Mouse (Mus musculus): ENCODE measurements around the gene 2410137M14Rik. TPM values are rescaled to one million over a fixed set of nuclear protein-coding genes. Genes with fewer than 3 reads are reported as not detected.
A peak's percentile ranks its signal among the peaks of the same experiment; 100 is the strongest.

Gene 2410137M14Rik
- polyA plus RNA-seq, 1 experiment from 2014 or later = 0.47 TPM

DNA sequence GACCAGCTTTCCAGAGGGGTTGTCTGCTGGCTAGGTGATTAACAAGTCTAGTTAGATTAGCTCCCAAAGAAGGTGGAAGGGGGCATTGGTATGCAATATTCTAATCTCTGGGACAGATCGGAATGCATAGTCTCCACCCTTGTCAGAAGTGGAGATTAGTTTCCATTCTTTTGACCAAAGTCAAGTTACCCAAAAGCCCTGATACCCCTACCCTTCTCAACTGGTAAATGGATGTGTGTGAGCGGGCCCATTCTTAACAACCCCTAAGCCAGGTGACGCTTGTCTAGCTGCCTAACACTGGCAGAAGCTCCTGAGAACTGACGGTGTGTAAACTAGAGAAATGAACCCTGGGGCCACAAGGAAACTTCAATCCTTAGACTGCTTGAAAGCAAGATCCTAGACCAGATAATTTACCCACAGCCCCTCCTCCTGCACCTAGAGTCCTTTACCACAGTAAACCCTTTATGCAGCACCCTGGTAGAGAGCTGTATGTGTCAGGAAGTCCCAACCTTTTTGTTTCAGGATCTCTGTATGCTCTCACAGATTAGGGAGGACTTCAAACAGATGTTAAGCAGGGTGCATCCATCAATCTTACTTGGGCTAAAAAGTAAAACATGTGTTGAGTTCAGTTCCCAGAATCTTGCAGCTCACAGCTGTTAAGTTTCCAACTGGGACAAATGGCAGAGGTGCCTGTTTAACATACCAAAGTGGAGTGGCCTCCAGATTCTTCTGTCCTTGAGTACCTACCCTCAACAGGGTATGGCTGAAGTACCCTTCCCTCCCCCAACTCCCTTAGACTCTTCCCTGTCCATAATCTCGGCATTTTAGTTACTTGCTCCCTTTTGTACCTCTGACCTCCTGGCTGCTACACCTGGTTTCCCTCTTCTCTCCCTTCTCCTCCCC is 1.5 kb upstream of the 2410137M14Rik start:
- ATAC-seq (ENCODE audit: low FRiP score) (no peak), DNase-seq (ENCODE audit: low spot score) (no peak)
- no peak overlapping the region for H3K4me3 ChIP-seq (replicated peaks; ENCODE audit: low read length)
- H3K27ac ChIP-seq = no peak overlapping the region
- no peaks in the 10 kb centered on the region for H3K36me3 ChIP-seq (replicated peaks; ENCODE audit: control insufficient read depth, insufficient read depth)
- no peak overlapping the region for H3K4me2 ChIP-seq (replicated peaks)
- peaks cover 3% of the 10 kb centered on the region for H3K27me3 ChIP-seq (ENCODE audit: control insufficient read depth, insufficient read depth, low read length)
- 47% methylated on average over 5 of the region's 5 CpGs for WGBS
- H3K9ac ChIP-seq = no peak overlapping the region
- no peaks in the 10 kb centered on the region for H3K9me3 ChIP-seq (ENCODE audit: control insufficient read depth, low read length)
- no peaks in the 10 kb centered on the region for H3K4me1 ChIP-seq (replicated peaks; ENCODE audit: control insufficient read depth, insufficient read depth, low read length)

DNA sequence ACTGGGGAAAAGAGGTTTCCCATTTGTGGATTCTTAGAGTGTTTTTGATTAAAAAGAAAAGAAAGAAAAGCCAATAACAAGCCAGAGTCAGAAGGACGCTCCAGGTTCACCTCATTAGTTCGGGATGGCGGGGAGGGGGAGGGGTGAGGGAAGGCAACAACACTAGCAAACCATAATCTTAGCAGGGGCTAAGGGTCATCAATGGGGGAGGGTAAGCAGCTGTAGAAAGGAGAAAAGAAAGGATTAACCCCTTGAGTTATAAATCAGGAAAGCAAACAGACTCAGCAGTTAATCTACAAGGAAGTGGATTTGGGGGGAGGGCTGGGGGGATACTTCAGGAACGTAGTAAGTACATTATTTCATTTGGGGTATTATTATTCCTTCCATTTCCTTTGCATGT is 808 bp upstream of the 2410137M14Rik start:
- 7% methylated on average over 4 of the region's 4 CpGs for WGBS
- Histone ChIP-seq H3K9ac (no peak overlapping the region), H3K27me3 (ENCODE audit: control insufficient read depth, insufficient read depth, low read length) (no peaks in the 10 kb centered on the region), H3K9me3 (ENCODE audit: control insufficient read depth, low read length) (no peaks in the 10 kb centered on the region), H3K4me2 (replicated peaks) (no peak overlapping the region), H3K36me3 (replicated peaks; ENCODE audit: control insufficient read depth, insufficient read depth) (no peaks in the 10 kb centered on the region), H3K4me3 (replicated peaks; ENCODE audit: low read length) (no peak overlapping the region), H3K27ac (no peak overlapping the region), H3K4me1 (replicated peaks; ENCODE audit: control insufficient read depth, insufficient read depth, low read length) (no peaks in the 10 kb centered on the region)
- no peak for ATAC-seq (ENCODE audit: low FRiP score)
- no peak for DNase-seq (ENCODE audit: low spot score)

DNA sequence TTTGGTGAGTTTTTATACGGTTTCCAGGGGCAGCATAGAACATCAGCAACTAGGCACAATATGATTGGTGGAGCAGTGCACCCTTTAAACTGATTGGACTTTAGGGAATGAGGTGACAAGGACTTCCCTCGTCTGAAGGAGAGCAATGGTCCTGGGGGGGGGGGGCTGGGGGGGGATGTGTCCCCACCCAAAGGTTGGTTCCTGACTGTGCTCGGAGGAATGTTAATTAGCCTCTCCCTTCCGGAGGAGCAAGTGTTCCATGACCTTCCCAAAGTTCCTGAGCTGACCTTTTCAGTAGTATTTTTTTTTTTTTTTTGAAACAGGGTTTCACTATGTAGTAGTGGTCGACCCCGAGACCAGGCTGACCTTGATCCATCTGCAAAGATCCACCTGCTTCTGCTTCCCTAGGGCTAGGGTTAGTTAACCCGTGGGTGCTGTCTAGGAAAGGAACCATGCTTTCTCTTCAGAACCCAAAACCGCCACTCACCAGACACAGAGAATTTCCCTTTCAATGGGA is 7.7 kb downstream of the 2410137M14Rik start:
- Histone ChIP-seq H3K9me3 (ENCODE audit: control insufficient read depth, low read length) (no peaks in the 10 kb centered on the region), H3K9ac (no peak overlapping the region), H3K4me1 (replicated peaks; ENCODE audit: control insufficient read depth, insufficient read depth, low read length) (no peaks in the 10 kb centered on the region), H3K4me2 (replicated peaks) (no peak overlapping the region), H3K27ac (no peak overlapping the region), H3K27me3 (ENCODE audit: control insufficient read depth, insufficient read depth, low read length) (no peaks in the 10 kb centered on the region), H3K4me3 (replicated peaks; ENCODE audit: low read length) (no peak overlapping the region), H3K36me3 (replicated peaks; ENCODE audit: control insufficient read depth, insufficient read depth) (no peaks in the 10 kb centered on the region)
- ATAC-seq (ENCODE audit: low FRiP score) (no peak), DNase-seq (ENCODE audit: low spot score) (no peak)
- 70% methylated on average over 8 of the region's 8 CpGs for WGBS

DNA sequence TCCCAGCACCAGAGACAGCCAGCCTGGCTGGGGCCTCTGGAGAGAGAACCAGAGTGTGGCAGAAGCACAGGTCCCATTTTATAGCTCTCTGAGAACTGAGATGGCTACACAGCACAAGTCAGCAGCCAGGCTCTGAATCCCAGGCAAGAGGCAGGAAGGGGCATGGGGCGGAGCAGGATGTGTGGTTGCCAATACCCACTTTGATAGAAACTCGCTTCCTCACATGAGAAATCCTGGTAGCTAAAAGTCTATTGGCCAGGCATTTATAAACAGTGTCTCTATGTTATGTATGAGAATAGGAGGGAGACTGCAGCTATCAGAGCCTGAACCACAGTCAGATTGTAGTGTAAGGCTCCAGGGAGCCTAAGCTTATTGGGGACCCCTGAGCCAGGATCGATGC is 8.2 kb downstream of the 2410137M14Rik start:
- no peak for ATAC-seq (ENCODE audit: low FRiP score)
- DNase-seq (ENCODE audit: low spot score) = no peak
- Histone ChIP-seq H3K36me3 (replicated peaks; ENCODE audit: control insufficient read depth, insufficient read depth) (no peaks in the 10 kb centered on the region), H3K4me1 (replicated peaks; ENCODE audit: control insufficient read depth, insufficient read depth, low read length) (no peaks in the 10 kb centered on the region), H3K27ac (no peak overlapping the region), H3K4me3 (replicated peaks; ENCODE audit: low read length) (no peak overlapping the region), H3K9me3 (ENCODE audit: control insufficient read depth, low read length) (no peaks in the 10 kb centered on the region), H3K4me2 (replicated peaks) (no peak overlapping the region), H3K9ac (no peak overlapping the region), H3K27me3 (ENCODE audit: control insufficient read depth, insufficient read depth, low read length) (no peaks in the 10 kb centered on the region)
- 85% methylated on average over 3 of the region's 3 CpGs for WGBS

DNA sequence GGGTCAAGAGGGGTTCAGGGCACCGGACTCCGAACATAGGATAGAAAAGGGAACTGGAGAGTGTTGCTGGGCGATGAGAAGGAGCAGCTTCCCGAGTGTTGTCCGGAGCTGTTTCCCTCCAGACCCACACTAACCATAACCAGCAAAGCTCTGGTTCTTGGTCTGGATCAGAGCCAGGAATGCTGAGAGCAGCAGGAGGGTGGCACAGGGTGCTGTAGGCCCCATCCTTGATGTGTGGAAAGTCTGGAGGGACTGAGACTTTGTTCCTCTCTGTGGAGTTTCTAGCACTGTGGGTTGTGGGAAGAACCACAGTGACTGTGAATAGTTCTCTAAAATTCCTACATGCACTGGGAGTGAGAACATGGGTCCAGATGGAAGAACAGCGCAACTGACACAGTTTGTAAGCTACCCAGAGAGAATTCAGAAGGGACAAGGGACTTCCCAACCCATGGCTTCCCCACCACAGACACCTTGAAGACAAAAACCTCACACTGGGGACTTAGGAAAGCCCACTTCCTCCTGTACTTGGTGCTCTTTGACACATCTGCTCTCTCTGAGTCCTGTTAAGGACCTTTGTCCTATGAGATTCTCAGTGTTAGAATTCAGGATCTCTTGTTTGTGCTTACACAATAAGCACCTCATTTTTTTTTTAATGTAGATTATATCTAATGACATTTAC is 9.7 kb downstream of the 2410137M14Rik start:
- ATAC-seq (ENCODE audit: low FRiP score) = no peak

GRCm38 (mm10) chr17:36970316-36970890 is 10.6 kb downstream of the 2410137M14Rik start:
- H3K27me3 ChIP-seq (ENCODE audit: control insufficient read depth, insufficient read depth, low read length) = no peaks in the 10 kb centered on the region
- no peaks in the 10 kb centered on the region for H3K4me1 ChIP-seq (replicated peaks; ENCODE audit: control insufficient read depth, insufficient read depth, low read length)
- ATAC-seq (ENCODE audit: low FRiP score) (no peak), DNase-seq (ENCODE audit: low spot score) (no peak)
- no peaks in the 10 kb centered on the region for H3K36me3 ChIP-seq (replicated peaks; ENCODE audit: control insufficient read depth, insufficient read depth)
- no peaks in the 10 kb centered on the region for H3K9me3 ChIP-seq (ENCODE audit: control insufficient read depth, low read length)
- no peak overlapping the region for H3K27ac ChIP-seq
- H3K4me3 ChIP-seq (replicated peaks; ENCODE audit: low read length) = no peak overlapping the region
- 88% methylated on average over 14 of the region's 14 CpGs for WGBS
- H3K4me2 ChIP-seq (replicated peaks) = no peak overlapping the region
- no peak overlapping the region for H3K9ac ChIP-seq

More for the DNA sequence above, 9.7 kb downstream of the 2410137M14Rik start:
- Histone ChIP-seq H3K9me3 (ENCODE audit: control insufficient read depth, low read length) (no peaks in the 10 kb centered on the region), H3K27me3 (ENCODE audit: control insufficient read depth, insufficient read depth, low read length) (no peaks in the 10 kb centered on the region), H3K4me3 (replicated peaks; ENCODE audit: low read length) (no peak overlapping the region), H3K36me3 (replicated peaks; ENCODE audit: control insufficient read depth, insufficient read depth) (no peaks in the 10 kb centered on the region), H3K4me1 (replicated peaks; ENCODE audit: control insufficient read depth, insufficient read depth, low read length) (no peaks in the 10 kb centered on the region), H3K9ac (no peak overlapping the region), H3K27ac (no peak overlapping the region), H3K4me2 (replicated peaks) (no peak overlapping the region)
- 88% methylated on average over 6 of the region's 6 CpGs for WGBS
- DNase-seq (ENCODE audit: low spot score) = no peak

GRCm38 (mm10) chr17:36966875-36967274 is 14.2 kb downstream of the 2410137M14Rik start:
- Histone ChIP-seq H3K27me3 (ENCODE audit: control insufficient read depth, insufficient read depth, low read length) (no peaks in the 10 kb centered on the region), H3K4me3 (replicated peaks; ENCODE audit: low read length) (no peak overlapping the region), H3K9me3 (ENCODE audit: control insufficient read depth, low read length) (no peaks in the 10 kb centered on the region), H3K36me3 (replicated peaks; ENCODE audit: control insufficient read depth, insufficient read depth) (no peaks in the 10 kb centered on the region), H3K4me1 (replicated peaks; ENCODE audit: control insufficient read depth, insufficient read depth, low read length) (no peaks in the 10 kb centered on the region), H3K9ac (no peak overlapping the region), H3K27ac (no peak overlapping the region), H3K4me2 (replicated peaks) (no peak overlapping the region)
- no peak for DNase-seq (ENCODE audit: low spot score)
- WGBS = 94% methylated on average over 1 of the region's 1 CpGs
- ATAC-seq (ENCODE audit: low FRiP score) = no peak

DNA sequence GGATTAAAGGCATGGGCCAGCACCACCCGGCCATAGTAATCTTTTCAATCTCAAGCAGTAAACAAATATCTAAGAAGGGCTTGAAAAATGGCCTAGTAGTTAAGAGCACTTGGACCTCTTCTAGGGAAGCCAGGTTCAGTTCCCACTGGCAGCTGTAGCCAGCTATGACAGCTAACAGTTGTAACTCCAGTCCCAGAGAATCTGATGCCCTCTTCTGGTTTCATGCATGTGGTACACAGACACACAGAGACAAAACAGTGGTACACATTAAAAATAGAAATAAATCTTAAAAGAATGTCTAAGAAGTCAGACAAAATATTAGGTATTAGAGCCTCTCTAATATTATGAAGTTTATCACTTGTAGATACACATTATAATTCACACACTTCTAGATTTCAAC is 19.9 kb downstream of the 2410137M14Rik start:
- 75% methylated on average over 1 of the region's 1 CpGs for WGBS
- Histone ChIP-seq H3K4me2 (replicated peaks) (no peak overlapping the region), H3K4me1 (replicated peaks; ENCODE audit: control insufficient read depth, insufficient read depth, low read length) (peaks cover 11% of the 10 kb centered on the region), H3K27ac (no peak overlapping the region), H3K9ac (no peak overlapping the region), H3K4me3 (replicated peaks; ENCODE audit: low read length) (no peak overlapping the region), H3K9me3 (ENCODE audit: control insufficient read depth, low read length) (no peaks in the 10 kb centered on the region), H3K27me3 (ENCODE audit: control insufficient read depth, insufficient read depth, low read length) (no peaks in the 10 kb centered on the region), H3K36me3 (replicated peaks; ENCODE audit: control insufficient read depth, insufficient read depth) (0 out of 2 replicates have a peak, but pooled peaks cover 8% of the 10 kb centered on the region)
- no peak for DNase-seq (ENCODE audit: low spot score)
- ATAC-seq (ENCODE audit: low FRiP score) = no peak

GRCm38 (mm10) chr17:36958884-36959283 is 22.2 kb downstream of the 2410137M14Rik start:
- Histone ChIP-seq H3K4me1 (replicated peaks; ENCODE audit: control insufficient read depth, insufficient read depth, low read length) (peaks cover 11% of the 10 kb centered on the region), H3K27ac (peak overlapping the region; percentile 68), H3K9me3 (ENCODE audit: control insufficient read depth, low read length) (no peaks in the 10 kb centered on the region), H3K4me3 (replicated peaks; ENCODE audit: low read length) (peak overlapping the region; percentile 65), H3K4me2 (replicated peaks) (peak overlapping the region; percentile 85), H3K9ac (peak overlapping the region; percentile 68), H3K27me3 (ENCODE audit: control insufficient read depth, insufficient read depth, low read length) (no peaks in the 10 kb centered on the region), H3K36me3 (replicated peaks; ENCODE audit: control insufficient read depth, insufficient read depth) (peaks cover 21% of the 10 kb centered on the region)
- ATAC-seq (ENCODE audit: low FRiP score) (no peak), DNase-seq (ENCODE audit: low spot score) (no peak)
- WGBS = 10% methylated on average over 12 of the region's 12 CpGs
